Mouse (Mus musculus) E14TG2a.4 (cell line): ENCODE data around the gene Pbrm1.

ENCODE experiments used
- CTCF ChIP-seq: conservative IDR thresholded peaks from 2 replicates; pipeline ENCODE4 v1.5.1; 2014; ENCODE audit warnings: low read length
- POU5F1 ChIP-seq: IDR thresholded peaks from 2 replicates; pipeline ENCODE4 v1.6.1; 2014; ENCODE audit warnings: low read length, borderline replicate concordance

DNA sequence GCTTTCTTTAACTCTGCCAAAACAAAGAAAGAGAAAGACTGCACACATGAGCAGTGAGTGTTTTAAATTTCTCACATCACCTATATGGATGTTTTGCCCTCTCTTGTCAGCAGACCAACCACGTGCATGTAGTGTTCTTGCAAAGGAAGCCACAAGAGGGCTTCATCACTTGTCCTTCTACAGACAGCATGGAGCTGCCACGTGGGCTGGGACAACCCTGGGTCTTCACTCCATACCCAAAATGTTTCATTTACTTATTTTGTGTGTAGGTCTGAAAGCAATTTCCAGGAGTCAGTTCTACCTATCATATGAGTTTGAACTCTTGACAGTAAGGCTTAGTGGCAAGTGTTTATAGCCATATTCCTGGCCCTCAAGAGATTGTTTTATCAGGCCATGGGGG is 1.1 kb upstream of the Pbrm1 start:
- TF ChIP-seq CTCF: no peak
- no peak for TF ChIP-seq POU5F1
